Mouse (Mus musculus) testis, adult 2 months (tissue): ENCODE data around the gene Slc10a7. TPM values are rescaled to one million over a fixed set of nuclear protein-coding genes. Genes with fewer than 3 reads are reported as not detected.

ENCODE experiments used
- H3K27ac ChIP-seq: fragments of 200-500 bp; 2 replicates; pipeline ENCODE4 v1.5.1; 2012; ENCODE audit warnings: low read depth, low read length; ENCODE audit not compliant: control insufficient read depth, insufficient read depth
- H3K27me3 ChIP-seq: fragments of 200-500 bp; 2 replicates; pipeline ENCODE4 v1.6.1; 2012; ENCODE audit warnings: mild to moderate bottlenecking, low read length, moderate library complexity; ENCODE audit not compliant: control insufficient read depth, insufficient read depth
- H3K36me3 ChIP-seq: fragments of 200-500 bp; 2 replicates; pipeline ENCODE4 v1.6.1; 2012; ENCODE audit warnings: mild to moderate bottlenecking, low read length; ENCODE audit not compliant: control insufficient read depth, insufficient read depth
- H3K4me1 ChIP-seq: fragments of 200-500 bp; 2 replicates; pipeline ENCODE4 v1.6.1; 2012; ENCODE audit warnings: low read length; ENCODE audit not compliant: control insufficient read depth, insufficient read depth
- H3K4me3 ChIP-seq: fragments of 200-500 bp; 2 replicates; pipeline ENCODE4 v1.5.1; 2012; ENCODE audit warnings: low read depth, mild to moderate bottlenecking, low read length, moderate library complexity, mixed read lengths; ENCODE audit not compliant: control insufficient read depth
- CTCF ChIP-seq: fragments of 200-500 bp; IDR thresholded peaks from 2 replicates; pipeline ENCODE4 v1.5.1; 2012; ENCODE audit warnings: low read depth, mild to moderate bottlenecking, inconsistent platforms, low read length, moderate library complexity; ENCODE audit not compliant: control insufficient read depth, insufficient read depth, insufficient replicate concordance
- POLR2A ChIP-seq: fragments of 200-500 bp; IDR thresholded peaks from 2 replicates; pipeline ENCODE4 v1.6.1; 2012; ENCODE audit warnings: low read depth, mild to moderate bottlenecking, inconsistent platforms, low read length, moderate library complexity; ENCODE audit not compliant: control insufficient read depth
- polyA plus RNA-seq: library from polyadenylated mRNA; depleted of rRNA; stranded (reverse); fragments of >200 nt; gene quantifications from 2 replicates; pipeline ENCODE4 v1.2.3, GENCODE M21; 2012

Gene Slc10a7
- polyA plus RNA-seq, 1 experiment: 10.8 TPM

DNA sequence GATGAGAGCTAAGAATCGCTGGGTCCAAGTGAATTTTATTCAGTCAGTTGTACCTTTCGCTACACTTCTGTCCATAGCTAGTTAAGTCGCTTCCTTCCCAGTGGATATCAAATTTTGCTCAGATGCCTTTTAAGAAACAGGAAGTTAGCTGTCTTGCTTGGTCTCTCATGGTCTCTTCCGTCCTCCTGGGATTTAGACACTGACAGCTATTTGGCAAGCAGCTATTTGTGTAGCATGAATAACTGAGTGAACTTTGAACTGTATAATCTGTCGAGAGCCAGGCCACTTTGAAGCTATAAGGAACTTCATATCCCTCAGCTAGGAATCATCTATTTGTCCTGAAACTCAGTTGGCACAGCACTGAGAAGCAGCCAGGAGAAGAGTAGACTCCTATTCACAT, 117.5 kb downstream of the Slc10a7 start:
- no peaks in the 10 kb centered on the region; the same call in 1 of the 2 replicates for H3K4me1 ChIP-seq
- H3K27ac ChIP-seq: no peak overlapping the region
- no peaks in the 10 kb centered on the region for H3K27me3 ChIP-seq
- TF ChIP-seq CTCF: no peak
- no peak for TF ChIP-seq POLR2A
- no peaks in the 10 kb centered on the region for H3K36me3 ChIP-seq
- no peak overlapping the region for H3K4me3 ChIP-seq

DNA sequence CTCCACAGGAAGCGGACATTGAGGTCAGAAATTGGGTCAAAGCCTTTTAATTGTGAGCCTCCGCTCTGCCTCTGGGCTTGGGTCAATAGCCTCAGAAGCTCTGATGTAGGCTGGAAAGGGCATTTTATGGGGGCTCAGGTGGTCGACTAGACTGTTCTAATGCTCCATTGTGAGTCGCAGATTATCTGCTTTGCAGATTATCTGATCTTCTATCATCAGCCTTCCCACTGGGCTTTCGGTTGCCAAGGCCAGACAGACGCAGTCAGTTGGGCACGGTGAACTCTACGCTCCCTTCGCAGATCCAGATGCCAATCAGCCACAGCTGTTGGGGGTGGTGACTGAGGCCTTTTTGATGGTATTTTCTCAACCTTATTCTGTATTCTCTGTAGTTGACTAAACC, 118.6 kb downstream of the Slc10a7 start:
- Histone ChIP-seq H3K36me3 (no peaks in the 10 kb centered on the region), H3K27me3 (no peaks in the 10 kb centered on the region), H3K4me3 (peak overlapping the region; percentile 6; the same call in 1 of the 2 replicates), H3K27ac (no peak overlapping the region), H3K4me1 (no peaks in the 10 kb centered on the region; the same call in 1 of the 2 replicates)
- no peak for TF ChIP-seq CTCF
- no peak for TF ChIP-seq POLR2A

DNA sequence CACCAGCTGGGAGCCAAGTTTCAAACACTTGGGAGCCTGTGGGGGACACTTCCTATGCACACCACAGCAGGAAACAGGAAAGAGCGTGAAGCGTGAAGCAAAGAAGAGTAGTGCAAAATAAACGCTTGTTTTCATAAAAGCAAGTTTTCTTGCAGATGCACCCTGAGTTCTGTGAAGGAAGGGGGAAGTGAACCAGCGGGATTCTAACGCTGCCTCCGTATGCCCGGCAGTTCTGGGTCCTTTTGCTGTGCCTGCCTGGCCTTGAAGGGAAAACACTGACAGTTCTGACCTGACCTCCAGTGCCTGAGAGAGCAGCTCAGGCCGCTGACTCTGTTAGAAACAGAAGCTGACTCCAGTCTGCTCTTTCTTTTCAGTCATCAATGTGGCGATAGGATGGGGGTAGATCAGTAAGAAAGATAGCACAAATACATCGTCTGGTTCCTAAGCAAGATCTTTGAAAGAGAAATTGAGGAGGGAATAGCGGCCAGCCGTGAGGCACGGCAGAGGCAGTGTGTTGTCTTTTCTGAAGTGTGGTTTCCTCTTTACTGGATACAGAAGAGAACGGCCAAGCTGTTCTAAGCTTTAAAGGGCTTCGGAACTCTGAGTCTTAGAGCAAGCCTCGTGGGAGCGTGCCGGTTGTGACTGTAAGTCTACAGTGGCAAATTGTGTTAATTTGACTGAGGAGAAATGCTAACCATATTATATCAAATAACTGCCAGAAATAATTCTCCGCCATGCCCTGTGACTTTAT, 121.4 kb downstream of the Slc10a7 start:
- Histone ChIP-seq H3K36me3 (no peaks in the 10 kb centered on the region), H3K27me3 (no peaks in the 10 kb centered on the region), H3K4me1 (no peaks in the 10 kb centered on the region; the same call in 1 of the 2 replicates), H3K4me3 (no peak overlapping the region), H3K27ac (no peak overlapping the region)
- no peak for TF ChIP-seq POLR2A
- TF ChIP-seq CTCF: no peak

DNA sequence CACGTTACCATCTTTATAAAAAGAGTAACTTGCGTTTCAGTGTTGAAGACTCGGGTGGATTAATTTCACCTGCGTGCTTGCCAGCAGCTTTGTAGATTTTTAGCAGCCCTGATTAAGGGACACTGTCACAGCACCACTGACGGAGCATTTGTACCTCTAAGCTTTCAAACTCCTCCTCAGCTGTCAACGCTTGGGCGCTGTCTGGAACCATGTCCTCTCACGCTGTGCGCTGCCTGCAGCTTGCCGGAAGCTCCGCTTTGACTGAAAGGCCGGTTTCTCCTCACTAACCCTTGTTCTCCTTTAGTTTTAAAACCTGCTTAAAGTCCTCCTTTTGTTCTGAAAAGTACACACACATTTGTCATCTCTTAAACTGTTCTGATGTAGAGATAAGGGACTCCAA, 123.9 kb downstream of the Slc10a7 start:
- TF ChIP-seq CTCF: no peak
- TF ChIP-seq POLR2A: no peak
- no peaks in the 10 kb centered on the region; the same call in 1 of the 2 replicates for H3K4me1 ChIP-seq
- no peaks in the 10 kb centered on the region for H3K27me3 ChIP-seq
- no peaks in the 10 kb centered on the region for H3K36me3 ChIP-seq
- H3K4me3 ChIP-seq: no peak overlapping the region
- no peak overlapping the region for H3K27ac ChIP-seq

DNA sequence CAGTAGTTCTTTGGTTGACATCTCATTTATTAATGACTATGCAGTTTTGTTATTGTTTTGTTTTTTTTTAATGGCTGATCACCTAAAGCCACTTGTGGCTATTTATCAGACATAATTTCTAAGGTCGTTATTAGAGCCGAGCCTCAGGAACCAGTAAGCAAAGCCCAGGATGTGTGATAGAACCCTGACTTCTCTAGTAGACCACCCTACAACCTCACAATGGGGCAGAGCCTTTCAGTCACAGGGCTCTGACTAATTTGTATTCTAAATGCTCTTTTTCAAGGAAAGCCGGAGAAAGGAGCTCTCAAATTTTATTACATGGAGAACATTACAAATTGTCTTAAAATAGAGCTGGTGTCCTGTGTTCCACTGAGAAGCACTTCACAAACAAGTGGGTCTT, 124.9 kb downstream of the Slc10a7 start:
- no peaks in the 10 kb centered on the region for H3K36me3 ChIP-seq
- H3K27ac ChIP-seq: no peak overlapping the region
- no peak for TF ChIP-seq CTCF
- no peak overlapping the region for H3K4me3 ChIP-seq
- no peaks in the 10 kb centered on the region for H3K27me3 ChIP-seq
- no peaks in the 10 kb centered on the region; the same call in 1 of the 2 replicates for H3K4me1 ChIP-seq

DNA sequence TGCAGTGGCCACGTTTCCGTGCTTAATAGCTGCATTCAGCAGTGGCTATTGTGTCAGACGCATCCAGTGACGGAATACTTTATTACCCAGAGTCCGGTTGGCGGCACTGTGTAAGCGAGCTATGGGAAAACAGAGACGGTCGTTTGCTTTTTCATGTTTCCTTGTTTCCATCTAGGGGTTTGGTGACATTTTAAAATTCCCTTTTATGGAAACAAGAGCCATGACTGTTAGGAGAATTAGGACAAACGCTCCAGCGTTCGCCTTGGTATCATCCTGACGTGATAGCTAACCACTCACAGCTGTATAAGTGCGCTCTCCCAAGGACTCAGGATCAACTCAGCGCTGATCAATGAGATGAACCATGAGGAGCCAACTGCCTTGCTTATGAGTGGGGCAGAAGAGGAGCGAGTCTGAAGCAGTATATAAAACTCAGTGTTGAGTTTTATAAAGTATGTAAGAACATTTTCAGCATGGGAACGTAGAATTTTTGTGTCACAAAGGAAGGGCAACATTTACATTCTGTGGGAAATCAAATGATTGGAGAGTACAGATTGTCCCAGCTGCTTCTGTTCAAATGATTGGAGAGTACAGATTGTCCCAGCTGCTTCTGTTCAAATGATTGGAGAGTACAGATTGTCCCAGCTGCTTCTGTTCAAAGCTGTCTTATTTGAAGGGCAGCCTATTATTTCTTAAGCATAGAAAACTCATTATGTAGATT, 125.5 kb downstream of the Slc10a7 start:
- no peaks in the 10 kb centered on the region; the same call in 1 of the 2 replicates for H3K4me1 ChIP-seq
- H3K4me3 ChIP-seq: no peak overlapping the region
- H3K27me3 ChIP-seq: no peaks in the 10 kb centered on the region
- no peaks in the 10 kb centered on the region for H3K36me3 ChIP-seq
- TF ChIP-seq POLR2A: no peak
- no peak for TF ChIP-seq CTCF
- H3K27ac ChIP-seq: peak overlapping the region; percentile 85

DNA sequence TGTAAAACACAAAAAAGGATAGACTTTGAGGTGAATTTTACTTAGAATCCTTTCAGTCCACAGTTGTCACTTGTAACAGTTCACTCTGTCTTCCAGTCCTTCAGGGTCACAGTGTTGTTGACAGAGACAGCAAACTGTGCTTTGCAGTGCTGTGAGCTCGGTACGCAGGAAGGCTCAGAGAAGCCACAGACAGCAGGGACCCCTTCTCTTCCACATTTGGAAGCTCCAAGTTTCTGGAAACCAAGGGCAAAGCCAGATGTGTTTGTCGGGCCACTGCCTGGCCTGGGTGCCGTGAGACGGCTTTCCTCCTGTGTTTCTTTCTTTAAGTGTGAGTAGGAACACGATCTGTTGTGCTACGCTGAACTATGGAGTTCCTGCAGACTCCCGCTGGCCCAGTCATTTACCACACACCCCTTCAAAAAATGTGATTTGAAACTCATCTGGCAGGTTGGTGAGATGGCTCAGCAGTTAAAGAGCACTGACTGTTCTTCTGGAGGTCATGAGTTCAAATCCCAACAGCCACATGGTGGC, 126.2 kb downstream of the Slc10a7 start:
- H3K4me1 ChIP-seq: no peaks in the 10 kb centered on the region; the same call in 1 of the 2 replicates
- no peaks in the 10 kb centered on the region for H3K27me3 ChIP-seq
- TF ChIP-seq CTCF (no peak), POLR2A (no peak)
- H3K36me3 ChIP-seq: no peaks in the 10 kb centered on the region
- H3K27ac ChIP-seq: peak overlapping the region; percentile 84
- H3K4me3 ChIP-seq: no peak overlapping the region
